Mouse (Mus musculus) adrenal gland, adult 8-10 months (tissue): Measurements from ENCODE around the gene Hivep2. TPM values are rescaled to one million over a fixed set of nuclear protein-coding genes. Genes with fewer than 3 reads are reported as not detected.

Experiments
- DNase-seq: peaks from one replicate; pipeline ENCODE4 v3.0.0; 2022
- total RNA-seq, 4 experiments: library from RNA; stranded (reverse); gene quantifications; 2 replicates each; pipeline ENCODE4 v1.2.4; 2022

The Hivep2 gene
- total RNA-seq = 10 to 100 TPM; 27.5 to 43.1 (median 38.7) TPM

- peak; percentile 51 for DNase-seq
Measured at GRCm38 (mm10) chr10:13965974-13966829, at the start of gene Hivep2. Gene Hivep2, plus strand, starts transcription at chr10:13966075.

- no peak for DNase-seq
Measured at GRCm38 (mm10) chr10:13916645-13917342, 49.1 kb upstream of the Hivep2 start.

- DNase-seq = no peak
Measured at GRCm38 (mm10) chr10:13921641-13922385, 44.1 kb upstream of the Hivep2 start.

- DNase-seq = no peak
Measured at GRCm38 (mm10) chr10:13929306-13929705, 36.6 kb upstream of the Hivep2 start.

- DNase-seq = no peak
Measured at GRCm38 (mm10) chr10:13932147-13932546, 33.7 kb upstream of the Hivep2 start.

GRCm38 (mm10) chr10:13933320-13933719 is 32.6 kb upstream of the Hivep2 start:
- DNase-seq = no peak

- DNase-seq = no peak
Measured at GRCm38 (mm10) chr10:13935646-13936045, 30.2 kb upstream of the Hivep2 start.

- DNase-seq = no peak
Measured at GRCm38 (mm10) chr10:13941406-13941805, 24.5 kb upstream of the Hivep2 start.

GRCm38 (mm10) chr10:13943706-13944105 is 22.2 kb upstream of the Hivep2 start:
- DNase-seq = no peak

GRCm38 (mm10) chr10:13946498-13946897 is 19.4 kb upstream of the Hivep2 start:
- no peak for DNase-seq

- DNase-seq = no peak
Measured at GRCm38 (mm10) chr10:13962965-13963364, 2.9 kb upstream of the Hivep2 start.

GRCm38 (mm10) chr10:13963908-13964500 is 1.9 kb upstream of the Hivep2 start:
- no peak for DNase-seq

- DNase-seq = peak; percentile 94
Measured at GRCm38 (mm10) chr10:13964501-13965281, 1.2 kb upstream of the Hivep2 start.

GRCm38 (mm10) chr10:13965316-13965973 is 430 bp upstream of the Hivep2 start:
- peak; percentile 90 for DNase-seq

GRCm38 (mm10) chr10:13966830-13967450 is 1.1 kb downstream of the Hivep2 start:
- peak; percentile 77 for DNase-seq

GRCm38 (mm10) chr10:13967451-13968233 is 1.8 kb downstream of the Hivep2 start:
- peak; percentile 85 for DNase-seq

GRCm38 (mm10) chr10:13968234-13968555 is 2.3 kb downstream of the Hivep2 start:
- DNase-seq = no peak

- no peak for DNase-seq
Measured at GRCm38 (mm10) chr10:13968989-13969388, 3.1 kb downstream of the Hivep2 start.

GRCm38 (mm10) chr10:13970321-13970720 is 4.4 kb downstream of the Hivep2 start:
- DNase-seq = no peak

GRCm38 (mm10) chr10:13971268-13971667 is 5.4 kb downstream of the Hivep2 start:
- no peak for DNase-seq
